13 mouse cellular contexts compared by ENCODE assay signal in the genomic region with DNA sequence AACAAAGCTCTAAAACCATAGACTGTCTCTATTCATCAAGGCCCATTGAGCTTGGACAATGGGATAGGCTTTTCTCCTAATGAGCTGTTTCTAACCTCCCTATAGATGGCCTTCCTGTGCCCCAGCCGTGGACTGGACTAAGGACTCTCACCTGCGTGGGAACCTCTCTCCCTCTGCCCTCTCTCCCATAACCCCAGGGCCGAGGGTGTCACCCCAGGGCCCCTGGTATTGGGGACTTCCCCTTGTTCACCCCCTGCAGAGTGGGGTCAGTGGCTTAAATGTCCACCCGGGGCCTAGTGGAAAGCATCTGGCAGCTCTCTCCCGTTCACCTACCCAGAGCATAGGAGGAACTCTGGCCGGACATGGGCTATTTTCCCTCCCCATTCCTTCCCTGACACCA.
DNase-seq lines count a peak whose midpoint lies in the region.
"Had no signal": no experiment of that assay in that cellular context is flagged by ENCODE, and none has a peak within 500 bp of the region (broad histone marks: within the 10 kb centered on the region; RNA-seq: fewer than 3 reads in every experiment).

No protein-coding gene starts in this region.

- intact Hi-C loops in heart, postnatal 36 days (cut with DNase I) = loop anchor here (10.0 kb wide), 1 partner anchor 399 kb away; no protein-coding TSS in a partner anchor

- peak; percentile 84 for DNase-seq in heart, adult 11 months
- no peak for DNase-seq in heart, postnatal 36 days
- DNase-seq: adrenal gland, adult 2 months; adrenal gland, adult 8-10 months; adrenal gland, postnatal 10 days; adrenal gland, postnatal 14 days; adrenal gland, postnatal 25 days; adrenal gland, postnatal 36 days; B cell, adult 2 months; cerebellum, adult 11 months; cerebellum, adult 11-12 months; cerebellum, adult 18-20 months; cerebellum, adult 2 months had no signal
